Mouse (Mus musculus) limb, embryonic 13.5 days (tissue): ENCODE results near the gene Ctsd. TPM values are rescaled to one million over a fixed set of nuclear protein-coding genes. Genes with fewer than 3 reads are reported as not detected.

Experiments
- ATAC-seq: fragments of 200-750 bp; cut with Nextera tagmentation; 2 replicates; pipeline ENCODE4 v1.8.0; 2017; ENCODE audit warnings: low read depth, moderate number of reproducible peaks, moderate TSS enrichment; ENCODE audit not compliant: low FRiP score
- H3K27ac ChIP-seq: fragments of 300-500 bp; sonication (generic); 2 replicates; pipeline ENCODE4 v1.5.1; 2015; ENCODE audit warnings: inconsistent platforms, mild to moderate bottlenecking, moderate library complexity
- H3K27me3 ChIP-seq: fragments of 300-500 bp; sonication (generic); 2 replicates; pipeline ENCODE4 v1.6.1; 2015; ENCODE audit warnings: mild to moderate bottlenecking, inconsistent platforms
- H3K36me3 ChIP-seq: fragments of 300-500 bp; sonication (generic); 2 replicates; pipeline ENCODE4 v1.6.1; 2015; ENCODE audit warnings: inconsistent platforms, mild to moderate bottlenecking, moderate library complexity
- H3K4me1 ChIP-seq: fragments of 300-500 bp; sonication (generic); 2 replicates; pipeline ENCODE4 v1.6.1; 2015; ENCODE audit warnings: inconsistent platforms
- H3K4me2 ChIP-seq: fragments of 300-500 bp; sonication (generic); replicated peaks from 2 replicates; pipeline ENCODE4 v1.6.1; 2015; ENCODE audit warnings: inconsistent platforms, mild to moderate bottlenecking, moderate library complexity
- H3K4me3 ChIP-seq: fragments of 300-500 bp; sonication (generic); 2 replicates; pipeline ENCODE4 v1.5.1; 2015; ENCODE audit warnings: moderate library complexity, mild to moderate bottlenecking, inconsistent platforms
- H3K9ac ChIP-seq: fragments of 300-500 bp; sonication (generic); 2 replicates; pipeline ENCODE4 v1.6.1; 2015; ENCODE audit warnings: mild to moderate bottlenecking, inconsistent platforms
- H3K9me3 ChIP-seq: fragments of 300-500 bp; sonication (generic); 2 replicates; pipeline ENCODE4 v1.6.1; 2016; ENCODE audit warnings: inconsistent platforms
- WGBS: fragments of 180-500 bp; shearing (Covaris S2); methylation state at CpG from one replicate; pipeline ENCODE4 v1.1.7; 2015; 5-methylcytosine and 5-hydroxymethylcytosine counted together
- polyA plus RNA-seq: library from polyadenylated mRNA; unstranded; fragments of >200 nt; fragmentation: Nextera tagmentation; extraction: Ambion mirVana; gene quantifications from 2 replicates; pipeline ENCODE4 v1.2.1, GENCODE M21; 2015

Ctsd gene
- polyA plus RNA-seq, 1 experiment from 2014 or later: 241 TPM

DNA sequence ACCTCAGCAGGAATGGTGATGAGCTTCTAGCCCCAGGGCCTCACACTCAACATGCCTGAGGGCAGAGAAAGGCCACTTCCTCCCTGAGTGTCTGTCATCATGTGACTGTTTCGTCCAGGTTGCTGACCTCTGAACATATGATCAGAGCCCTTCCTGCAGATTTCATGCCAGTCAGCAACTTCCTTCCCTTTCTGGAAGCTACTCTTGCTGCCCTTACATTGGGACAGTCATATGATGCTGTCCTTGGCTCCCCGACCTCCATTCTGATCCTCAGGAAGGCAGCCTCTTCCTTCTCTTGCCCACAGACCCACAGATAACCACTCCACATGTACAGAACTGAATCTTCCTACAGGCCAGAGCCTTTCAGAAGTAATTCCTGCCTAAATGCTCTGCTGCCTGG is 10.2 kb upstream of the Ctsd start:
- WGBS: 56% methylated on average over 2 of the region's 2 CpGs
- ATAC-seq: no peak
- no peaks in the 10 kb centered on the region for H3K9me3 ChIP-seq
- no peak overlapping the region for H3K27ac ChIP-seq
- H3K4me2 ChIP-seq: no peak overlapping the region
- H3K4me1 ChIP-seq: no peaks in the 10 kb centered on the region
- H3K36me3 ChIP-seq: no peaks in the 10 kb centered on the region
- no peaks in the 10 kb centered on the region for H3K27me3 ChIP-seq
- no peak overlapping the region for H3K4me3 ChIP-seq
- no peak overlapping the region for H3K9ac ChIP-seq

DNA sequence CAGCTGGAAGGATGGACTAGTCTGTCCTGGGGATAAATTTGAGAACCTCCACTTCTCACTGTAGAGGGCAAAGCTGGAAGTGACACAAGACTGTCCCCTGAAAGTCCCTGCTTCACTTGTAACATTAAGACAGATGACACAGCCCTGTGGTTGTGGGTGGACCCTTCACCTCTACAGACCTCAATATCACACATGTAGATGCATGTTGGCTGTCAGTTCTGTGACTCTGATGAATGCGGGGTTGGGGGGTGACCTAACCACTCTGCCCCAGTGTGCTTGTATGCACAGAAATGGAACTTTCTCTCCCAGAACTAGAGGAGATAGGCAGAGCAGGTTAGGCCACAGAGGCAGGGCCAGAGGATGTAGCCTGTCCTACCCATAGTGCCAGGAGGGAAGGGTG is 8.8 kb upstream of the Ctsd start:
- Histone ChIP-seq H3K9me3 (no peaks in the 10 kb centered on the region), H3K4me1 (no peaks in the 10 kb centered on the region), H3K4me2 (no peak overlapping the region), H3K36me3 (no peaks in the 10 kb centered on the region), H3K9ac (no peak overlapping the region; the same call in 1 of the 2 replicates), H3K27ac (no peak overlapping the region), H3K27me3 (no peaks in the 10 kb centered on the region), H3K4me3 (no peak overlapping the region)
- 83% methylated on average over 1 of the region's 1 CpGs for WGBS
- no peak for ATAC-seq

DNA sequence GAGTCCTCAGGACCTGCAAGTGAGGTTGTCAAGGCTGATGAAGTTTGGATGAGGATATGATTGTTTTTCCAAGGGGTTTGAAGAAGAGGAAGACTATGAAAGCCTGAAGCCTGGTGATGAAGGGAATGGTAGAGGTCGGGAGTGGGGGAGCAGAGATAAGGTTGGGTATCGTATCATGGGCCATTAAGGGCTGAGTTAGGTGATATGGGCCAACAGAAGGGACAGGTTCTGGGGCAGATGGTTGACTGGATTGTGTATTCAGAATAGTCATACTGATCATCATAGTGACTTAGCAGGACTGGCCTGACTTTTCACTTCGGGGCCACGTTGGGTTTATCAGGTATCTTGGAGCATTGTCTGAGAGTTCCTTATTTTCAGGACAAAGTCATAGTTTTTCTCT is 7.6 kb upstream of the Ctsd start:
- no peak for ATAC-seq
- Histone ChIP-seq H3K27ac (no peak overlapping the region), H3K4me3 (no peak overlapping the region), H3K9ac (no peak overlapping the region), H3K4me2 (no peak overlapping the region), H3K9me3 (no peaks in the 10 kb centered on the region), H3K4me1 (no peaks in the 10 kb centered on the region), H3K36me3 (no peaks in the 10 kb centered on the region), H3K27me3 (no peaks in the 10 kb centered on the region)
- 86% methylated on average over 4 of the region's 4 CpGs for WGBS

DNA sequence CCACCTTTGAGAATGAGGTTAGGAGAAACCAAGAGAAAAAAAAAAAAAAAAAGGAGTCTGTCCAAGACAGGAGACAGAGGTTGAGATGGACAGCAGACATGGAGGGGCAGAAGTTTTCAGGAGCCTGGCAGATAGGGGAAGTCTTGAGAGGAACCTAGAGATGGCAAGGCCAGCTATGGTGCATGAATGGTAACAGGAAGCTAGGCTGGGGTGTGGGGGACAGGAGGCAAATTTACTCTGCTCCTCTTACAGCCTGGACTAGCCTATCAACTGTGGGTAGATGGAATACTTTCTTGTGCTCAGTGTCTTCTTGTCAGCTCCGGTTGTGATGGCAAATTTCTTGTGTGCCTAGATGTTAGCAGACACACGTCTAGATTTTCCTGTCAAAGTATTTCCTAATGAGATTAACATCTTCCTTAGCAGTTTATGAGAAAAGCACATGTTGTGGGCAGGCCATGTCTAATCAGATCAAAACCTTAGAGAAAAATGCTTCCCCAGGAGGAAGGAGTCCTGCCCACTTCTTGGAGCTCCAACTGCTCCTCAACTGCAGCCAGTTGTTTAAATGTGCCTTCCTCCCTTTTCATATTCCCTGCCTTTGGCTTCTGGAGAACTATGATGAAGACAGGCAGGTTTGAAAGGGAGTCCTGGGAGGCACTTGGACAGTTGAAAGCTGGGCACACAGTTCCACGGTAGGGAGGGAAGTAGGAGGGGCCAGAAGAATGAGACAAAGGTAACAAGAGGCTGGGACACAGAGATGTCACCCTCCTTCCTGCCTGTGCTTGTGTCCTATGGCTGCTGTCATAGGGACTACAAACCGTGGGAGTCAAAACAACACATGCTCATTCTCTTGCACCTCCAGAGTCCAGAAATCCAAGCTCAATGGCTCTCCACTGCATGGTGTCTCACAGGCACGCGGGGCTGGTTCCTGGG is 6.7 kb upstream of the Ctsd start:
- Histone ChIP-seq H3K4me3 (no peak overlapping the region), H3K27ac (no peak overlapping the region), H3K4me2 (no peak overlapping the region), H3K9ac (no peak overlapping the region), H3K4me1 (no peaks in the 10 kb centered on the region), H3K9me3 (no peaks in the 10 kb centered on the region), H3K27me3 (no peaks in the 10 kb centered on the region), H3K36me3 (no peaks in the 10 kb centered on the region)
- 71% methylated on average over 6 of the region's 6 CpGs for WGBS
- no peak for ATAC-seq

DNA sequence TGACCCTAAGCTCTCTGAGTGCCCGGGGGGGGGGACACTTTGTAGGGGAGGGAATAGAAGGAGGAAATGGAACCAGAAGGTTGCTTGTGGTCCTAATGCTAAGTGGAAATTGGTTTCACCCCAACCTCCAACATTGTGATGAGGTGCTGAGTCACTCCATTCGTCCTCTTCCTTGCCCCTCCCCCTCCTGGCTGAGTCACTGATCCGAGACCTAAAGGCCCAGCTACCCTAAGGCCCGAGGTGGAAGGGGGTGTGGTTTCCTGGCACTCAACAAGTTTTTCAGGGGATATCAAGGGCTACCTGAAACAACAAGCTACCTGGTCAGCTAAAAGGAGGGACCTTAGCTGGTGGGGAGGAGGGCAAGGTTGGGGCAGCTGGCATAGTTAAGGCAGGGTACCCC is 5.4 kb upstream of the Ctsd start:
- 32% methylated on average over 4 of the region's 4 CpGs for WGBS
- no peaks in the 10 kb centered on the region for H3K27me3 ChIP-seq
- H3K4me3 ChIP-seq: no peak overlapping the region
- ATAC-seq: 0 out of 2 replicates have a peak, but pooled peaks have one; percentile 19
- no peaks in the 10 kb centered on the region for H3K36me3 ChIP-seq
- no peaks in the 10 kb centered on the region for H3K4me1 ChIP-seq
- no peak overlapping the region for H3K9ac ChIP-seq
- no peak overlapping the region for H3K4me2 ChIP-seq
- H3K27ac ChIP-seq: no peak overlapping the region
- no peaks in the 10 kb centered on the region for H3K9me3 ChIP-seq

DNA sequence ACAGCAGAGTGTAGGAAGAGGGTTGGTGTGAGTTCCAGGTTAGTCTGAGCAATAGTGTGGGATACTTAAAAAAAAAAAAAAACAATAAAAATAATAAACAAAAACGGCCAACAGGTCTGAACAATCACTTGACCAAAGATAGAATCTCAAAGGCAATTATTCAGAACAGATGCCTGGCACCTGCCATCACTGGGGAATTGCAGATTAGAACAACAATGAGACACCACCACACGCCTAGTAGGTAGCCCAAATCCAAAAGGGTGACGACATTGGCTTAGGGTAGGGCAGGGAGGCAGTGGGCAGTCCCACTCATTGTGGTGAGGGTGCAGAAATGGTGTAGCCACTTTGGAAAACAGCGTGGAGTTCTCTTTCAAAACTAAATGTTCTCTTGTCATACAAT is 3.8 kb upstream of the Ctsd start:
- Histone ChIP-seq H3K4me1 (peaks cover 8% of the 10 kb centered on the region), H3K4me2 (no peak overlapping the region), H3K27me3 (no peaks in the 10 kb centered on the region), H3K4me3 (no peak overlapping the region), H3K27ac (no peak overlapping the region), H3K36me3 (no peaks in the 10 kb centered on the region), H3K9ac (no peak overlapping the region), H3K9me3 (no peaks in the 10 kb centered on the region)
- no peak for ATAC-seq
- whole genome bisulfite sequencing: 69% methylated on average over 4 of the region's 4 CpGs

DNA sequence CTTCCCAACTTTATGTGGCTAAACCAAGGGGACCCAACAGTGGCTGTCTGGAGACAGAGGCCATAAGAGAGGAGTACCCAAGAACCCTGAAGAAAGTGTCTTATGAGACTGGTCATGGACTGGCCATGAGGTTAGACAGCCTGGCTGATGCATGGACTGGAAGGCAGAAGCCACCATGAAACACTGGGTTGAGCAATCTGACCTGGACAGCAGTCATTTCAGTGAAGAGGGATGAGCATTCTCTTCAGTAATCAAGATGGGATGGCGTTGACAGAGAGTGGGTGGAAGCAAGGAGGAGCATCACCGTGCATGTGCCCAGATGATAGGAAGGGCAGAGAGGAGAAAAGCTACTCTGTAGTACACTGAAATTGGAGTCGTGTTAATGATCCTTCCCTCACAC is 3.3 kb upstream of the Ctsd start:
- Histone ChIP-seq H3K9ac (no peak overlapping the region), H3K4me1 (peaks cover 13% of the 10 kb centered on the region), H3K27me3 (no peaks in the 10 kb centered on the region), H3K4me2 (no peak overlapping the region), H3K36me3 (no peaks in the 10 kb centered on the region), H3K9me3 (no peaks in the 10 kb centered on the region), H3K4me3 (no peak overlapping the region), H3K27ac (no peak overlapping the region)
- 83% methylated on average over 3 of the region's 3 CpGs for WGBS
- no peak for ATAC-seq

DNA sequence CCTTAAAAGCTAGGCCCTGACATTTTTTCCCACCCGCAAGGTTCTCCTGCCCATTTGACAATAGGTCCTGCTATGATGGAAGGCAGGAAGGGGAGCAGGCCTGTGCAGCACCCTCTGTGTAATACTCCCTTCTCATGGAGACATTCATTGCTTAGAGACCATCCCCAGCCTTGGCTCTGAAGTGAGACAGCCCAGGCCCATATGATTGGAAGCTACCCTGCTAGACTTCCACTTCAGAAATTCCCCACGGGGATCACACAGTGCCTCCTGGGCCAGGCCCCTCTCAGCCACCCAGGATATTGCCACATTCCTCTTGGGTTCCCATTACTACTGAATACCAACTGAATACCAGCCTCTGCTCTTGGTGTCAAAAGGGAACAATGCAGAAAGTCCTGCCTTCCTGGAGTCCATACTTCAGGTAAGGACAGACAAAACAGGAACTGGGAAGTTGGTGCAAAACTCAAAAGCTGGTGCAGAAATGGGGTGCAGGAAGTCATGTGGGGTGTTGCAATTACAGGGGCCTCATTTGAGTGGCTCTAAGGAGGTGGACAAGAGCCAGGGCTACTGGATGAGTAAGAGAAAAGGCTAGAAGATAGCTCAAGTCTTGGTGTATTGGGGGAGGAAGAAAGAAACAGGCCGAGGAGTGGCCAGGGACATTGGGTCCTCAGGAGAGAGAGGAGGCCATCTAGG is 2.3 kb upstream of the Ctsd start:
- ATAC-seq: no peak
- 89% methylated on average over 3 of the region's 3 CpGs for WGBS

DNA sequence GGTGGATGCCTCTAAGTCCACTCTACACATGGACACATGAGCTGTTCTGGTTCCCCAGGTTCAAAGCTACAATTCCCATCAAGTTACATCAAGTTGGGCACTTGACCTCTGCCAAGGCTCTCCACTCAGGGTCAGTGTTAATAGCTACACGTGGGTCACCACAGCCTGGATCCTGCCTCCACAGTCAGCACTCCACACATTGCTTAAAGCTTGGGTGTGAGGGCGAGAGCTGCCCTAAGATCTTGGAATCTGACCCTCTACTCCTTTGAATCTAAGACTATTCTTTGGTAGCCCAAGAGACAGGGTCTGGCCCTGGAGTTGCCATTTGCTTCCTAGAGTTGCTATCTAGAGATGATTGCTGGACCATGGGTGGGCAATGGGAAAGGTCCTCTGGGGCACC is 902 bp upstream of the Ctsd start:
- 97% methylated on average over 2 of the region's 2 CpGs for WGBS
- no peak overlapping the region for H3K4me2 ChIP-seq
- no peak overlapping the region for H3K4me3 ChIP-seq
- no peaks in the 10 kb centered on the region for H3K9me3 ChIP-seq
- ATAC-seq: no peak
- no peaks in the 10 kb centered on the region for H3K27me3 ChIP-seq
- no peak overlapping the region for H3K27ac ChIP-seq
- H3K36me3 ChIP-seq: peaks cover 20% of the 10 kb centered on the region
- H3K9ac ChIP-seq: no peak overlapping the region
- H3K4me1 ChIP-seq: peaks cover 17% of the 10 kb centered on the region

More for the DNA sequence above, 2.3 kb upstream of the Ctsd start:
- Histone ChIP-seq H3K27ac (no peak overlapping the region), H3K4me1 (peaks cover 17% of the 10 kb centered on the region), H3K4me2 (no peak overlapping the region), H3K36me3 (peaks cover 7% of the 10 kb centered on the region), H3K27me3 (no peaks in the 10 kb centered on the region), H3K9ac (no peak overlapping the region), H3K9me3 (no peaks in the 10 kb centered on the region), H3K4me3 (no peak overlapping the region)

DNA sequence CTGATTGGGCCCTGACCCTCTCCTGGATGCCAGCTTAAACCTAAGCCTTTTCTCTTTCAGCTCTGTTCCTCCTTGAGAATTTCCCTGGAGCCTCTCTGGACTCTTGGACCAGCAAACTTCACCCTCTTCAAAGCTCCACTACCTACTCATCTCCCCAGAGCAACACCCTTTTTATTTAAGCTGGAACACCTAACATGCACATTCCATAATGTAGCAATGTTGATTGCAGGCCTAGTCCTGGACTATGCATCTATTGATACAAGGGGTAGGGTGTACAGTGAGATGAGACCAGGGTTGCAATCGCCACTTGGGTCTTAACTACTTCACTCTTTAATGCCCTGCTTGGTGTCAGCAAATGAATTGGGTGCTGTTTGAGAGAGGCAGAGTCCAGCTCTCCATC is 360 bp upstream of the Ctsd start:
- Histone ChIP-seq H3K27me3 (no peaks in the 10 kb centered on the region), H3K27ac (peak overlapping the region; percentile 65; the same call in 1 of the 2 replicates), H3K4me1 (peaks cover 17% of the 10 kb centered on the region), H3K9me3 (no peaks in the 10 kb centered on the region), H3K4me3 (peak overlapping the region; percentile 77), H3K36me3 (peaks cover 26% of the 10 kb centered on the region), H3K9ac (no peak overlapping the region), H3K4me2 (peak overlapping the region; percentile 94)
- peak; percentile 9; the same call in 1 of the 2 replicates for ATAC-seq
- 92% methylated on average over 1 of the region's 1 CpGs for WGBS

DNA sequence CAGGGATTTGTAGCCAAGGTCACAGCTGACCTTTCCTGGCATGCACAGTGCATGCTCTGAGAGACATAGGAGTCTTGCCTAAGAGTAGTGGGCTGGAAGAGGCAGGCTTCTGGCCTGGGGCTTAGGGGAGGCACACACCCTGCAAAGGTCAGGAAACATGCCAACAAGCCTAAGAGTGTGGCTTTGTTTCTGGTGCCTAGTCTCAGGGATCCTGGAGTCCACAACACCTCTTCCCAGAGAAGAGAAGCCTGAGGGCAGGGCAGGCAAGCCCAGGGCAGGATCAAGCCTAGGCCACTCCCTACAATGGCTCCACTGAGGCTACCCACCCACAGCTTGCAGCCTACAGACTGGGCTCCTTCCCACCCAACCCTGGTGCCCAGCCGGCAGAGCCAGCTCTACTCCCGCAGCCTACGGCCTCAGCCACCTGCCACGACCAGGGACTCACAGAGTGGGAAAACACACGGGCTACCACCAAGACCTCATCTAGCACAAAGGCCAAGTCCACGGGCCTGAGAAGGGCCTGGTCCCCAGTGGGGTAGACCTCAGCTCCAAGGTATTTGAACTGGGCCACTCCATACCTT is 1.1 kb downstream of the Ctsd start:
- H3K4me2 ChIP-seq: peak overlapping the region; percentile 94
- peaks cover 41% of the 10 kb centered on the region for H3K36me3 ChIP-seq
- no peaks in the 10 kb centered on the region for H3K27me3 ChIP-seq
- peak overlapping the region; percentile 77 for H3K4me3 ChIP-seq
- H3K9me3 ChIP-seq: no peaks in the 10 kb centered on the region
- H3K4me1 ChIP-seq: peaks cover 17% of the 10 kb centered on the region
- H3K9ac ChIP-seq: peak overlapping the region; percentile 85
- WGBS: 72% methylated on average over 6 of the region's 6 CpGs
- no peak for ATAC-seq
- H3K27ac ChIP-seq: no peak overlapping the region

DNA sequence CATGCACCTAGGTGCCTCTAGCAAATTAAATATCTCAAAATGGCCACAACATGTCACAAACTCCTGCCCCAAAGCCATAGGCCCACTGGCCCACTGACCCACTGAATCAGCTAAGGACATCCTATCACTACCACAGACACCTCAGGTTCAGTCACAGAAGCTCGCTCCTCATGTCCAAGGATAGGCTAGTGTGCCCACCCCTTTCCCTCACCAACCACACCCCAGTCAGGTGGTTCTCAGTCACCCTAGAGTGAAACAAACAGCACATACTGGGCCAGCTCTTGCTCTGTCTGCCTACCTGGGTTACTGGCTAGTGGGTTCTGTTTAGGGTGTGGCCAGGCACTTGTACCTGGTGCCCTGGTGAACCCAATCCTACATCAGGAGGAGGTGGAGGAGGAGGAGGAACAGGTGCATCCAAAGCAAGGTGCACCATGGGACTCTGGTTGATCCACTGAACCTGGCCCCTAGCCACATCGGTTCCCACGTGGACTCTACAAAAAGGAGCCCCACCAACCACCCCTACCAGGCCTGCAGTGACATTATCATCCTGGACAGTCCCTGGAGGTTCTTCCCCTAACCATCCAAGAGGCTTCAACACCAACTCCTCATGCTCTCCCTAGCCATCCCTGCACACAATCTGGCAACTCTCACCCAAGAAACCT is 2.0 kb downstream of the Ctsd start:
- H3K27me3 ChIP-seq: no peaks in the 10 kb centered on the region
- no peaks in the 10 kb centered on the region for H3K9me3 ChIP-seq
- H3K4me3 ChIP-seq: peak overlapping the region; percentile 77
- WGBS: 95% methylated on average over 3 of the region's 3 CpGs
- peak overlapping the region; percentile 94 for H3K4me2 ChIP-seq
- no peak overlapping the region for H3K27ac ChIP-seq
- ATAC-seq: no peak
- H3K36me3 ChIP-seq: peaks cover 49% of the 10 kb centered on the region
- peaks cover 17% of the 10 kb centered on the region for H3K4me1 ChIP-seq
- peak overlapping the region; percentile 85 for H3K9ac ChIP-seq
